Mouse (Mus musculus): ENCODE data around the gene Anapc4. TPM values are rescaled to one million over a fixed set of nuclear protein-coding genes. Genes with fewer than 3 reads are reported as not detected.

Anapc4 gene
- total RNA-seq, 2 experiments from 2014 or later, result 48.4 to 48.6 TPM

- no peak for DNase-seq
- intact Hi-C loops (cut with DNase I), result no loop called here
Measured at GRCm38 (mm10) chr5:52866361-52867155, 32.7 kb downstream of the Anapc4 start.

GRCm38 (mm10) chr5:52868918-52869703 lies 35.3 kb downstream of the Anapc4 start:
- intact Hi-C loops (cut with DNase I), result no loop called here
- DNase-seq, result no peak

- no peak for DNase-seq
- intact Hi-C loops (cut with DNase I), result no loop called here
Measured at GRCm38 (mm10) chr5:52871461-52871860, 37.6 kb downstream of the Anapc4 start.

- intact Hi-C loops (cut with DNase I), result no loop called here
- DNase-seq, result no peak
Measured at GRCm38 (mm10) chr5:52871986-52872385, 38.2 kb downstream of the Anapc4 start.

- intact Hi-C loops (cut with DNase I), result loop anchor here (1.0 kb wide), 1 partner anchor 244 kb away; no protein-coding TSS in a partner anchor
- DNase-seq, result peak; percentile 68 to 70
Measured at GRCm38 (mm10) chr5:52878847-52879246, 45.0 kb downstream of the Anapc4 start.

GRCm38 (mm10) chr5:52879926-52880325 lies 46.1 kb downstream of the Anapc4 start:
- no peak for DNase-seq
- intact Hi-C loops (cut with DNase I), result loop anchor here (1.0 to 10.0 kb wide), 2 partner anchors 243 to 395 kb away; no protein-coding TSS in a partner anchor

GRCm38 (mm10) chr5:52882446-52882845 lies 48.6 kb downstream of the Anapc4 start:
- intact Hi-C loops (cut with DNase I), result loop anchor here (10.0 kb wide), 1 partner anchor 392 kb away; no protein-coding TSS in a partner anchor

GRCm38 (mm10) chr5:52887085-52887484 lies 53.3 kb downstream of the Anapc4 start:
- DNase-seq, result peak; percentile 37 to 62
- intact Hi-C loops (cut with DNase I), result loop anchor here (10.0 kb wide), 1 partner anchor 388 kb away; no protein-coding TSS in a partner anchor

More at GRCm38 (mm10) chr5:52882446-52882845, 48.6 kb downstream of the Anapc4 start:
- DNase-seq, result no peak

- intact Hi-C loops (cut with DNase I), result loop anchor here (10.0 kb wide), 1 partner anchor 385 kb away; no protein-coding TSS in a partner anchor
Measured at GRCm38 (mm10) chr5:52889919-52890318, 56.1 kb downstream of the Anapc4 start.

GRCm38 (mm10) chr5:52891949-52892835 lies 58.4 kb downstream of the Anapc4 start:
- DNase-seq, result no peak

More at GRCm38 (mm10) chr5:52889919-52890318, 56.1 kb downstream of the Anapc4 start:
- DNase-seq, result no peak

GRCm38 (mm10) chr5:52893938-52894337 lies 60.1 kb downstream of the Anapc4 start:
- intact Hi-C loops (cut with DNase I), result no loop called here
- DNase-seq, result no peak

More at GRCm38 (mm10) chr5:52891949-52892835, 58.4 kb downstream of the Anapc4 start:
- intact Hi-C loops (cut with DNase I), result no loop called here

- intact Hi-C loops (cut with DNase I), result no loop called here
- DNase-seq, result no peak
Measured at GRCm38 (mm10) chr5:52904246-52904645, 70.4 kb downstream of the Anapc4 start.

GRCm38 (mm10) chr5:52904671-52905070 lies 70.9 kb downstream of the Anapc4 start:
- intact Hi-C loops (cut with DNase I), result no loop called here
- no peak for DNase-seq

- intact Hi-C loops (cut with DNase I), result no loop called here
- no peak for DNase-seq
Measured at GRCm38 (mm10) chr5:52908246-52908645, 74.4 kb downstream of the Anapc4 start.

GRCm38 (mm10) chr5:52910159-52910591 lies 76.4 kb downstream of the Anapc4 start:
- intact Hi-C loops (cut with DNase I), result no loop called here
- DNase-seq, result peak; percentile 8 to 23

GRCm38 (mm10) chr5:52911286-52911870 lies 77.6 kb downstream of the Anapc4 start:
- DNase-seq, result no peak
- intact Hi-C loops (cut with DNase I), result no loop called here

GRCm38 (mm10) chr5:52913711-52914110 lies 79.9 kb downstream of the Anapc4 start:
- no peak for DNase-seq
- intact Hi-C loops (cut with DNase I), result no loop called here

- DNase-seq, result peak in 1 of 2 experiments; percentile 18
- intact Hi-C loops (cut with DNase I), result no loop called here
Measured at GRCm38 (mm10) chr5:52916186-52916585, 82.4 kb downstream of the Anapc4 start.

Measured in heart, postnatal 10 days (tissue).